Mouse (Mus musculus) bone marrow macrophage, adult 2 months (primary cell): ENCODE data around the gene Mgat2.

ENCODE experiments used
- CTCF ChIP-seq: IDR thresholded peaks from 2 replicates; pipeline ENCODE4 v1.5.1; 2012; ENCODE audit warnings: low read depth, mild to moderate bottlenecking, low read length, moderate library complexity
- POLR2A ChIP-seq: IDR thresholded peaks from 2 replicates; pipeline ENCODE4 v1.6.1; 2012; ENCODE audit warnings: mild to moderate bottlenecking, low read depth, low read length, borderline replicate concordance

- TF ChIP-seq POLR2A (no peak), CTCF (no peak)
Observed at GRCm38 (mm10) chr12:69184342-69185295, 662 bp downstream of the Mgat2 start.
